Mouse (Mus musculus) cortical plate, adult 2 months (tissue): ENCODE measurements around the gene A430078G23Rik.

ENCODE experiments used
- CTCF ChIP-seq: fragments of 200-500 bp; IDR thresholded peaks from 2 replicates; pipeline ENCODE4 v1.5.1; 2011; ENCODE audit warnings: mild to moderate bottlenecking, control low read depth, low read length; ENCODE audit not compliant: insufficient read depth; ENCODE audit errors: extremely low read depth
- POLR2A ChIP-seq: fragments of 200-500 bp; IDR thresholded peaks from 2 replicates; pipeline ENCODE4 v1.6.1; 2011; ENCODE audit warnings: mild to moderate bottlenecking, low read length, control low read depth; ENCODE audit not compliant: insufficient read depth; ENCODE audit errors: extremely low read depth

DNA sequence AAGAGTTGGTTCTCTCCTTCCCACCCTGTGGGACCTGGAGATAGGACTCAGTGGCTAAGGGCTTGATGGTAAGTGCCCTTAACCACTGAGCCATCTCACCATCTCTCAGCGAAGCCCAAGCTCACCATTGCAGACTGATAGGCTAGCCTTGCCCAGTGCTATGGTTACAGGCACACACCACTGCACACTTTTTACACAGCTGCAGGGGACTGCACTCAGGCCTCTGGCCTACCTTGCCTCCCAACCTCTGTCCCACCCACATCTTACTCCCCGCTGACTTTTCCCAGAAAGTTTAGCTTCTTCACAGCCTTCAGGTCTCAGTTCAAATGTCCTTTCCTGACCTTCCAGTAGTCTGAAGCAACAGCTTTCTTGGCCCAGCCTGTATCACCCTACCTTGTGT lies 21.5 kb upstream of the A430078G23Rik start:
- TF ChIP-seq POLR2A (no peak), CTCF (no peak)
